Mouse (Mus musculus) MEL (cell line): ENCODE measurements at regions not wholly inside any gene's neighbourhood (a gene's known extent, or its start where the extent isn't known, plus 50 kb on each side); places are given as distances from the start of the nearest gene placed in this dataset.

Experiments used
- DNase-seq: peaks from one replicate; pipeline ENCODE4 v3.0.0; 2011; ENCODE audit warnings: low read depth, low spot score
- H3K27ac ChIP-seq: 2 replicates; pipeline ENCODE4 v1.5.1; 2012; ENCODE audit warnings: low read depth, mild to moderate bottlenecking, control low read depth, low read length, moderate library complexity; ENCODE audit not compliant: control insufficient read depth
- H3K27me3 ChIP-seq, 2 experiments: fragments of 150-350 bp in 1 of 2; sonication (generic) in 1 of 2; 2 replicates each; pipeline ENCODE4 v1.6.1; 2012; ENCODE audit warnings: low read length in 2 of 2, mild to moderate bottlenecking in 2 of 2, improper control_type of control experiment in 1 of 2, moderate library complexity in 1 of 2; ENCODE audit not compliant: insufficient read depth in 2 of 2, control insufficient read depth in 1 of 2
- H3K36me3 ChIP-seq, 2 experiments: 2 replicates each; pipeline ENCODE4 v1.6.1; 2012 to 2014; ENCODE audit warnings: low read length in 2 of 2, improper control_type of control experiment in 1 of 2, inconsistent platforms in 1 of 2, mild to moderate bottlenecking in 1 of 2; ENCODE audit not compliant: insufficient read depth in 2 of 2, control insufficient read depth in 1 of 2
- H3K4me1 ChIP-seq, 2 experiments: fragments of 150-350 bp in 1 of 2; sonication (generic) in 1 of 2; 2 replicates each; pipeline ENCODE4 v1.6.1; 2012; ENCODE audit warnings: low read length in 2 of 2, improper control_type of control experiment in 1 of 2, mild to moderate bottlenecking in 1 of 2; ENCODE audit not compliant: insufficient read depth in 2 of 2, control insufficient read depth in 1 of 2
- H3K4me3 ChIP-seq, 2 experiments: fragments of 150-350 bp in 1 of 2; sonication (generic) in 1 of 2; 2 replicates each; pipeline ENCODE4 v1.5.1; 2012; ENCODE audit warnings: low read depth in 2 of 2, low read length in 2 of 2, mild to moderate bottlenecking in 2 of 2, moderate library complexity in 2 of 2, control low read depth in 1 of 2, improper control_type of control experiment in 1 of 2; ENCODE audit not compliant: control insufficient read depth in 1 of 2, insufficient read depth in 1 of 2
- H3K79me2 ChIP-seq: 2 replicates; pipeline ENCODE4 v1.6.1; 2012; ENCODE audit warnings: mild to moderate bottlenecking, low read length, moderate library complexity; ENCODE audit not compliant: control insufficient read depth, poor library complexity, insufficient read depth
- H3K9ac ChIP-seq: 2 replicates; pipeline ENCODE4 v1.6.1; 2012; ENCODE audit warnings: low read depth, mild to moderate bottlenecking, control low read depth, low read length, moderate library complexity; ENCODE audit not compliant: control insufficient read depth, poor library complexity, severe bottlenecking
- H3K9me3 ChIP-seq: fragments of 150-350 bp; sonication (generic); replicated peaks from 2 replicates; pipeline ENCODE4 v1.6.1; 2012; ENCODE audit warnings: mild to moderate bottlenecking, low read length, improper control_type of control experiment, moderate library complexity; ENCODE audit not compliant: insufficient read depth
- CHD2 ChIP-seq: IDR thresholded peaks from 2 replicates; pipeline ENCODE4 v1.6.1; 2011; ENCODE audit warnings: low read length, improper control_type of control experiment
- E2F4 ChIP-seq: IDR thresholded peaks from 2 replicates; pipeline ENCODE4 v1.6.1; 2011; ENCODE audit warnings: low read depth, low read length, improper control_type of control experiment, borderline replicate concordance
- ELF1 ChIP-seq: IDR thresholded peaks from 2 replicates; pipeline ENCODE4 v1.6.1; 2014; ENCODE audit warnings: low read depth, mild to moderate bottlenecking, inconsistent platforms, low read length, improper control_type of control experiment, moderate library complexity
- EP300 ChIP-seq, 2 experiments: IDR thresholded peaks; 2 replicates each; pipeline ENCODE4 v1.6.1; 2011; ENCODE audit warnings: improper control_type of control experiment in 2 of 2, low read length in 2 of 2, low read depth in 1 of 2, mild to moderate bottlenecking in 1 of 2
- ETS1 ChIP-seq: IDR thresholded peaks from 2 replicates; pipeline ENCODE4 v1.6.1; 2012; ENCODE audit warnings: low read depth, mild to moderate bottlenecking, inconsistent platforms, low read length, improper control_type of control experiment, moderate library complexity
- GATA1 ChIP-seq: IDR thresholded peaks from 2 replicates; pipeline ENCODE4 v1.6.1; 2011; ENCODE audit warnings: low read depth, low read length, improper control_type of control experiment
- JUND ChIP-seq: IDR thresholded peaks from 2 replicates; pipeline ENCODE4 v1.6.1; 2011; ENCODE audit warnings: low read depth, mild to moderate bottlenecking, improper control_type of control experiment, low read length
- MAFK ChIP-seq: IDR thresholded peaks from 2 replicates; pipeline ENCODE4 v1.6.1; 2011; ENCODE audit warnings: low read depth, mild to moderate bottlenecking, low read length, improper control_type of control experiment, borderline replicate concordance
- MAZ ChIP-seq: IDR thresholded peaks from 2 replicates; pipeline ENCODE4 v1.6.1; 2012; ENCODE audit warnings: low read depth, mild to moderate bottlenecking, inconsistent platforms, low read length, improper control_type of control experiment
- NELFE ChIP-seq: IDR thresholded peaks from 2 replicates; pipeline ENCODE4 v1.6.1; 2011; ENCODE audit warnings: low read depth, low read length, improper control_type of control experiment
- POLR2AphosphoS5 ChIP-seq: IDR thresholded peaks from 2 replicates; pipeline ENCODE4 v1.6.1; 2012; ENCODE audit warnings: low read depth, borderline replicate concordance, mild to moderate bottlenecking, inconsistent platforms, low read length, moderate library complexity, mixed read lengths
- RCOR1 ChIP-seq: IDR thresholded peaks from 2 replicates; pipeline ENCODE4 v1.6.1; 2012; ENCODE audit warnings: low read depth, mild to moderate bottlenecking, inconsistent platforms, low read length, improper control_type of control experiment
- TCF12 ChIP-seq: IDR thresholded peaks from 2 replicates; pipeline ENCODE4 v1.6.1; 2014; ENCODE audit warnings: low read depth, mild to moderate bottlenecking, inconsistent platforms, low read length, improper control_type of control experiment, moderate library complexity
- ZC3H11A ChIP-seq: IDR thresholded peaks from 2 replicates; pipeline ENCODE4 v1.6.1; 2012; ENCODE audit warnings: low read depth, mild to moderate bottlenecking, inconsistent platforms, low read length, improper control_type of control experiment
- ZKSCAN1 ChIP-seq: IDR thresholded peaks from 2 replicates; pipeline ENCODE4 v1.6.1; 2012; ENCODE audit warnings: low read depth, mild to moderate bottlenecking, inconsistent platforms, low read length, improper control_type of control experiment, moderate library complexity
- ZMIZ1 ChIP-seq: IDR thresholded peaks from 2 replicates; pipeline ENCODE4 v1.6.1; 2012; ENCODE audit warnings: low read depth, mild to moderate bottlenecking, inconsistent platforms, low read length, improper control_type of control experiment, moderate library complexity
- ZNF384 ChIP-seq: IDR thresholded peaks from 2 replicates; pipeline ENCODE4 v1.6.1; 2012; ENCODE audit warnings: low read depth, mild to moderate bottlenecking, inconsistent platforms, low read length, improper control_type of control experiment

DNA sequence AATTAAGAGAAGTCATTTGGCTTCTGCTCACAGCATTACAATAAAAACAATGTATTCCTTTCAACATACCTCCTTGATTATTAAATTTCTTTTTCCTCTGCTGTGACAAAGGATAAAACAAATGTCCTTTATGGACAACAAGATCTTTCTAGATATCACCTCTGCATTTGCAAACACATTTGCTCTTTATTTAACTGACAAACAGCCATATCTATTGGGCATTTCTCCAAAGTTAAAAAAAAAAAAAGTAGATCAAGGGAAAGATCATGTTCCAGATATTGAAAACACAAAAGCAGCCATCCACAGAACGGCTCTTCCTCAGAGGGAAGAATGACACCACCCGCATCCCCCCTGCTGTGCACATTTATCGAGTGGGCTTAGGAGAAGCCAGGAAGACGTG, 193.7 kb upstream of the Sesn3 start:
- DNase-seq: no peak
- Histone ChIP-seq H3K9me3 (no peaks in the 10 kb centered on the region), H3K27ac (no peak overlapping the region), H3K9ac (no peak overlapping the region), H3K36me3 (peaks cover 0 to 23% of the 10 kb centered on the region in 2 experiments; a peak in 2 of 4 replicates), H3K27me3 (no peaks in the 10 kb centered on the region; a peak in 1 of 4 replicates), H3K4me1 (peaks cover 15 to 16% of the 10 kb centered on the region in 2 experiments), H3K79me2 (no peaks in the 10 kb centered on the region), H3K4me3 (no peak overlapping the region)
- TF ChIP-seq EP300 (IDR thresholded peaks at IDR 0.05; ENCODE audit: low read depth in 1 of 2, low read length in 2 of 2) (peak; percentile 55 to 62; a peak in 3 of 4 replicates), POLR2AphosphoS5 (no peak), ETS1 (0 out of 2 replicates have a peak, but pooled peaks have one; percentile 21), NELFE (no peak), ZNF384 (peak; percentile 90), GATA1 (0 out of 2 replicates have a peak, but pooled peaks have one; percentile 36)

DNA sequence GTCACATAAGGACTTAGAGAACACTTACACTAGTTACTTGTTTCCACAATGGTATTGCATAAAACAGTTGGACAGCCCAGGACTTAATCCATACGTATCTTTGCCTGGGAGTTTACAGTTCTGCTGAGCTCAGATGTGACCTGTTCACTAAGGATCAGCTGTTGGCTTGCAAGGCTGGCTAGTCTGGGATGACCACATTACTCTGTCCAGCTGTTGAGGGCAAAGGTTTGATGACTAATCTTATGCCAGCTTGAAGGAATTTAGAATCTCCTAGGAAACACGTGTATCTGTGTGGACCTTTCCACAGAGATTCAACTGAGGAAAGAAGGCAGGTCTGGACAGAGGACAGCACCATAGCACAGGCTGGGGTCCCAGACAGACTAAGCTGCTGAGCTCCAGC, 188.7 kb upstream of the Sesn3 start:
- no peak overlapping the region for H3K4me3 ChIP-seq
- no peak for DNase-seq
- H3K4me1 ChIP-seq: peaks cover 18 to 24% of the 10 kb centered on the region in 2 experiments
- no peak overlapping the region for H3K9ac ChIP-seq
- H3K79me2 ChIP-seq: no peaks in the 10 kb centered on the region
- H3K27ac ChIP-seq: no peak overlapping the region
- no peak for TF ChIP-seq ZMIZ1
- TF ChIP-seq POLR2AphosphoS5: no peak
- TF ChIP-seq MAZ: no peak
- TF ChIP-seq TCF12: no peak
- no peak for TF ChIP-seq NELFE
- no peak for TF ChIP-seq ZC3H11A
- TF ChIP-seq GATA1: no peak
- TF ChIP-seq ZNF384: no peak
- no peak for TF ChIP-seq ELF1
- TF ChIP-seq CHD2: no peak
- no peak for TF ChIP-seq JUND
- no peak for TF ChIP-seq ETS1
- no peak for TF ChIP-seq MAFK
- TF ChIP-seq RCOR1: no peak
- TF ChIP-seq E2F4: no peak
- no peak for TF ChIP-seq ZKSCAN1
- no peaks in the 10 kb centered on the region; a peak in 1 of 4 replicates for H3K27me3 ChIP-seq
- H3K9me3 ChIP-seq: no peaks in the 10 kb centered on the region
- peaks cover 0 to 21% of the 10 kb centered on the region in 2 experiments; a peak in 2 of 4 replicates for H3K36me3 ChIP-seq
